Mouse (Mus musculus): Measurements from ENCODE around the gene Igfbp1. TPM values are rescaled to one million over a fixed set of nuclear protein-coding genes. Genes with fewer than 3 reads are reported as not detected.

Gene Igfbp1
- total RNA-seq (2021), result 100 to 1,000 TPM; 133 to 360 TPM
- long read RNA-seq, experiment 1, transcript Igfbp1-201 (4 exons, 1,525 nt), result major isoform, 217 of 278 reads
- long read RNA-seq, experiment 1, partial matches to known transcripts, result 58 of 278 reads
- long read RNA-seq, experiment 1, other reads (novel, unspliced or antisense), result 3 of 278 reads
- long read RNA-seq, experiment 2, partial matches to known transcripts, result 2 of 5 reads
- long read RNA-seq, experiment 2, other reads (novel, unspliced or antisense), result 0 of 5 reads

DNA sequence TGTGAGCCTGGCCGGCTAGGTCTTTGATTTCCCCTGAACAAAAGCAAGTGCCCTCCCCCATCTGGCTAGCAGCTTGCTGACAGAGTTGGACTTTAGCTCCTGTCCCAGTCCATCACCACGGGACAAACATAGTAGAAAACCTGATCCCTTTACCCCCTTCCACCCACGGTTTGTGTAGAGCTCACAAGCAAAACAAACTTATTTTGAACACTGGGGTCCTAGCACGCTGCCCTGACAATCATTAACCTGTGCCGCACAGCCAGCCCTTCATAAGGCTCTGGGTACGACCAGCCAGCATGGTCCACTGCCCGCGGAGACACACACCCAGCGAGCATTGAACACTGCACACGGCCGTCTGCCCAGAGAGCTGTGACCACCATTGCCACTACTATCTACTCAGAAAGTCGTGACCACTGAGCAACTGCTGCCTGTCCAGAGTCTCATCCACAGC lies at the start of gene Igfbp1:
Gene Igfbp1 (plus strand): TSS at position 292 of the 451 bp plus-strand sequence.
- DNase-seq, result no peak

DNA sequence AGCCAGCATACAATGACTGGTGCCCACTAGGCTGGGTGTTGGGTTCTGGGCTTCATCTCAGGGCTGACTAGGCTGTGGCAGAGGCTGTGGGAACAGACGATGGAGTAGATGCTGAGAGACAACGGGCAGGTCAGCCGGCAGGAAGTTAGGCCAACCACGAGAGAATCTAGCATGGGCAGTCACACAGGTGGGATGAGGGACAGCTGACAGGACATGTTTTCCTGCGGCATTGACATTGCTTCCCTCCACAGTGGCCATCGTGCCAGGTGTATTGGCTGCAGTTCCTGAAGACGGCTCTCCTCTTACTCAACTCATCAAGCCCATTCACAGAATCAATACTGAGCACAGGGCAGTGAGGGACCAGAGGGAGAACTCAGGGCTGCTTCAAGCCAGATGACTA lies 49.6 kb upstream of the Igfbp1 start:
- no peak for DNase-seq

DNA sequence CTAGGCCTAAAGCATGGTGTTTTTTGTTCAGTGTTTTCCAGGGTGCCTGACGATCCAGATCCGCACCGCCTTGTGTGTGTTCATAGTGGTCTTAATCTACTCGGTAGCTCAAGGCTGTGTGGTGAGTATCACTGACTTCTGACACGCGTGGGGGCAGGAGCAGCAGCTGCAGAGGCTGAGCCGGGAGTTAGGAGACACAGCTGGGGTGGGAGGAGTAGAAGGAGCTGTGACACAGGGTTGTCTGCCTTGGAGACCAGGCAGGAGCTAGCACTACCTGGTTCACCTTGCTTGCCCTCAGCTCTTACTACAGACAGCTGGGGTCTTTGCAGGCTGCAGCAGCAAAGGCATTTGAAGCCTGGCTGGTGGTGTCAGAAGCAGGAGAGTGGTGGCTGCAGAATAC lies 48.1 kb upstream of the Igfbp1 start:
- no peak for DNase-seq

DNA sequence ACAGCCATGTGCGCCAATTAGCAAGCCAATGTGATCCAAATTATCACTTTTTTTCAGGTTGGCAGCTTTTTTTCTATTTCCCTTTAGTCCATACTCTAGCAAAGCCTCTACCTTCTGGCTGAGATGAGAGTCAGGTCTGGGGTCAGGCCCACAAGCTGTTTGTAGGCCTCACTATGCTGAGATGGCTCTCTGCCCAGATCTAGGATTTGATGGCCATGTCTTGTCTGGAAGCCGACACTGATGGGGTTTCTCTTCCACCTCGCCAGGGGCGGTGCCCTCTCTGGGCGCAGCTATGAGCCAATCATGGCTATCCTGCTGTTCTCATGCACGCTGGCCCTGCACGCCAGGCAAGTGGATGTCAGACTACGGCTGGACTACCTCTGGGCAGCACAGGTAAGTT lies 47.1 kb upstream of the Igfbp1 start:
- DNase-seq, result no peak

DNA sequence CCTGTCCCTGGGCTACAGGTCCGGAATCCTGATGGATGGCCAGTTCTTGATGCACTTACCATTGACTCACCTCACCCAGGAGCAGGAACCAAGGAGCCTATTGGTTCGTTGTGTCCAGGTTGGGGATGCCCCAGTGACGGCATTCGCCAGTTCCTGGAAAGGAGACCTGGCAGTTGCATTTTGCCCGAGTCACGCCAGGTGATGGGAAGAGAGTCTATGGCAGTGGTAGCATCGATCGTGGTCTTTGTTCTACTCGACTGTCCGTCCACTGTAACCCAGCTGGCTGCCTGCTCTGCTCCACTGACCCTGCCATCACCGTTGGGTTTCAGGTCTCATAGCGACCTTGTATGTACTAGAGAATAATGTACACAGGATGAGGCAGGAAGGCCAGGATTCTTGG lies 45.2 kb upstream of the Igfbp1 start:
- DNase-seq, result no peak

DNA sequence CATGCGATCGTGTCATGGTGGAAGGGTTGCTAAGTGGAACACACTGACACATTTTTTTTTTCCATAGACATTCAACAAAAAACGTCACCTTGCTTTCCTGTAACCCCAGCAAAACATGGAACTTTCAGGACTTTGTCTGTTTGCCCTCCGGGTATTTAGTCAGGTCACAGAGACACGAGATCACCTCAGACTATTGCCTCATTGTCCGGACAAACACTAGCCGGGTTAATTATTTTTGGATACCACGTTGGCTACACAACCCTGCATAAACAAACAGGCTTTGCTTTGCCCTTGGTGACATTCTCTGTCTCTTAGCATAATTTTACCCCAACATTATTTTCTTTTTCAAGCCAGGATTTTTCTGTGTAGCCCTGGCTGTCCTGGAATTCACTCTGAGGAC lies 44.5 kb upstream of the Igfbp1 start:
- no peak for DNase-seq

DNA sequence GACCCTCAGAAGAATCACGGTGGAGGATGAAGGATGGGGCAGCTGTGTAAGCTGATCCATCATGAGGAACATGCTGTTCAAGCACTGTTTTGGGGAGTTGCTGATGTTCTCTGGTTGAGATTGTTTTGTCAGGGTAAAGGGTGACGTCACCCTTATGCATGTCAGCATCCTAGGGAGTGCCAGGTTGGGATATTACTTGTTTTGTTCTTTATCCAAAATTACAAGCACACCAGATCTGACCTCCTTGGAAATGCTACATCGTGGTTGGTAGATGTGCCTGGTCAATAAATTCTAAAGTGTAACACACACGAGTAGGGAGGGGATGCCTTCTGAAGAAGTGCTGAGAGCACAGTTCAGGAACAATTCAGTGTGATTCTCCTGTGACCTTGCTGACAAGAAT lies 41.2 kb upstream of the Igfbp1 start:
- no peak for DNase-seq

DNA sequence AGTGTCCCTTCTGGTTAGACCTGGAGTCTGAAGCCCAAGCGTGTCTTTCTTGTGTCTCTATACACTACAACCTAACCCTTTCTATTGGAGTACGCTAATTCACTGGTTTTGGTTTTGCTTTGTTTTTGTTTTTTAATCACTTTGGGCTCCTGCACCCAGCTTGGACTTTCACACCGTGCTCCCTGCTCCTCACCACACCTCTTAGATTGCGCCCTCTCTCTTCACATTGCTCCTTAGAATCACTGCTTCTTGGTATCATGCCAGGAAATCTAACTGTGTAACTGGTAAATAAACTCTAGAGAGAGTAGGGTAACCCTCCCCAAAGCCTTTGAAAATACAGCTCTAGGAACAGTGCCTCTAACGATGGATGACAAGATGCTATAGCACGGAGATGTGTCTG lies 39.4 kb upstream of the Igfbp1 start:
- no peak for DNase-seq

DNA sequence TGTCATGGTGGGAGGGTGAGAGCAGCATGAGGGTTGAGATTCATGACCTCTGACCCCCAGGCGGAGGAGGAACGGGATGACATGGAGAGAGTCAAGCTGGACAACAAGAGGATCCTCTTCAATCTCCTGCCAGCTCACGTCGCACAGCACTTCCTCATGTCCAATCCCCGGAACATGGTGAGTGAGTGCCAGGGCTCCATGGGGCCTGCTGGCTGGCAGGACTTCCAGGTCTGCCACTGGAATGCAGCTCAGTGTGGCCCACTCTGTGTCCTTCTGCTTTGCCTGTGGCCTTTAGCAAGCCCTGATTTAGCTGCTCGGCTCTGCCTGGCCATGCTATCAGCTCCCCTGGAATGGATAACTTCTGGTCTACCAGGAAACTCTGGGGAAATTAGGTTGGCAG lies 37.4 kb upstream of the Igfbp1 start:
- DNase-seq, result no peak

DNA sequence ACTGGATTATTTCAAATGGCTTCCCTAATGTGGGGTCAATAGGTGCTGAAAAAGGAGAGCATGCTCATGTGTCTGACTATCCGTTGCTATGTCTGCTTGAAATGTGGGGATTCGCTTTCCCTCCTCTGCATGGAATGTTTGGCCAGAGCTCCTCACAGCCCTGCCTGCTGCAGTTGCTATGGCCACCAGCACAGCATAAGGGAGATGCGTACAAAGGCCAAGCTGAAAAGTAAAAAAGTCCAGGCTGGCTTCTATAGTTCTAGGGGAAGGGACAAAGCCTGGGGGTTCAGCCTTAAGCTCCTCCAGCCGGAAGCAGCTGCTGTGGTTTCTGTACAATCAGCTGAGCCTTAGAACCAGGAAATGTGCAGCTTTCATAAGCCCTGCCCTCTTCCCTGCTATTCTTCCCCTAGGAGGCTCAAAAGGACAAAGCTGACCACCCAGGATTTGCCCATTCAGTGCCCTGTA lies 36.9 kb upstream of the Igfbp1 start:
- DNase-seq, result no peak

DNA sequence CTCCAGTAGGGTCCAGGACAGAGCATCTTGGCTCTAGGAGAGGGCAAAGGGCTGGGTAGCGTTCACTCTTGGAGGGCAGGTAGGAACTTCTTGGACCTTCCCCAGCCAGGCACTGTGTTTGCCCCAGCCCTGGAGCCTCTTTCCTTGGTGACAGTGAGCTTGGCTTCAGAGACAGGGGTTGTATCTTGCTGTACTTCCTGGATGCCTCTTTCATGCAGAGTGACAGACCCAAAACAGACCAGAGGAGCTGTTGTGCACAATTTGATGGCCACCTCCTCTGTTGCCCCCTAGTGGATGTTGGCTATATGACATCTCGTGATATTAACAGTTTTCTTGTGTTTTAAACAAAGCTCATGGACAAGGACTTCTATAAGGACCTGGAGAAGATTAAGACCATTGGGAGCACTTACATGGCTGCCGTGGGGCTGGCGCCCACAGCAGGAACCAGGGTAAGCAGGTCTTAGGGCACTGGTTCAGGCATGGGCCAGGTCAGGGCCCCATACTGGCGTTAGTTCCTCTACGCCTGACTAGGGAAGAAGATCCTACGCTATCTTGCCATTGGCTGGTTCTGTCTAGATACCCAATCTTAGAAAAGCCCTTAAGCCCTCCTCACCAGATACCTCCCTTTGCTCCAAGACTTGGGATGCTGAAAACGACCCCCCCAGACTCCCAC lies 35.9 kb upstream of the Igfbp1 start:
- DNase-seq, result peak; percentile 51

DNA sequence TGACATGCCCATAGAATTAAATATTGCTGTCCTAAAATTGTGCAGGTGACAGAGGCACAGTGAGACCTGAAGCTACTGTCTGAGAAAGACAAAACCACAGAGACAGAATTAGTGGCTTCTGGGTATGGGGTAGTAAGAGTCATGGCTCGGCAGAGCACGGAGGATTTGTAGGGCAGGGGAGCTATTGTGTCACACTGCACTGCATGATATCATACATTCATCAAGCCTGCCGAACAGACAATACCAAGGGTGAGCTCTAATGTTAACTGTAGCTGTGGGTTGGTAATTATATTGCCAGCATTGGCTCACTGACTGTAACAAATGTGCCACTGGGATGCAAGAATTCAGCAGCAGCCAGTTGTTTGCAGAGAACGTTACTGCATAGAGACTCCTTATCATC lies 33.2 kb upstream of the Igfbp1 start:
- DNase-seq, result no peak

DNA sequence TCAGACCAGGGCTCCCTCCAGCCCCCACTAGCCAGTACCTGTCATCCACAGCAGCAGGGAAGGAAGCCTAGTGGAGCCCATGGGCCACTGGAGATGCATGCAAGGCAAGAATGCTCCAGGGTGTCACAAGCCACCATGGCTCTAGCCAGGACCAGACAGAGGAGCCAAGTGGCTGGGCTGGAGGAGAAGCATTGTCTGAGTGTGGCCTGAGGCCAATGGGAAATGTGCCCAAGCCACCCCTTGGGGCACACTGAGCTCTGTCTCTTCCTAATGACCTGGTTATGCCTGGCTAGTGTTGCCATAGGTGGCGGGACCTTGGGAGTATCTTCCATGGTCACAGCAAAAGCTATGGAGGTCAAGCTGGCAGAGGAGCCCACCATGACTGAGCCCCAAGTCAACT lies 27.9 kb upstream of the Igfbp1 start:
- peak; percentile 43 for DNase-seq

DNA sequence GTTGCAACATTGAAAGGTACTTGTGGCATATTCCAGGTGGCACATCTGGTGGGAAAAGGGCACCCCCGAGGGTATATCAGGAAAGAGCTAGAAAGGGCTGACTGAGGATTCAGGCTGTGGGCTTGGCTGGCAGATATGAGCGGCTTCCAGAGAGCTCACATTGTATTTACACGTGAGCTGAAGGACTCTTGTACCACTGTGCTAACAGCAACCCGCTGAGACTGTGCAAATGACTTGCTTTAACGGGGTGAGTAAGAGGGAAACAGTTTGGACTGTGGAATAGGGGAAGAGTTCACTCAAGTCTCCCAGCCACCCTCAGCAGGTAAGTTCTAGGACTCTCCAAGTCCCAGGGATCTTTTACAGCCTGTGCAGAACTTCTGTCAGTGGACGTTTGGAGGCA lies 23.9 kb upstream of the Igfbp1 start:
- no peak for DNase-seq

DNA sequence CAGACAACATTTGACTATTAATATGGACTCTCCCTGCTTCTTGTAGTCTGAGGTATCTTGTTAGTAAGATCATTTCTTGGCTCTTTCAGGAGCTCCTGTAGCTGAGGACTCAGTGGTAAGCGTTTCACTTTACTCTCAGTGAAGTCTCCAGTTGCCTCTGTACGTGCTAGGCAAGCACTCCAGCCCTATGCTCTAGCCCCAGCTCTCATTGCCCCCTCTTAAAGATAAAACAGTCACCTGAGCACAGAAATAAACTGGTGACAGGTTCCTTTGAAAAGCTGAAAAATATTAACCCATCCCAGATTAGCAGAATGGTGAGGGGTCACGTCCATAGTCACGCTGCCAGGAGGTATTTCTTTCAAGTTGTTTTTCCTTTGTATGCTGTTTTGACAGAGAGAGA lies 18.9 kb upstream of the Igfbp1 start:
- no peak for DNase-seq

DNA sequence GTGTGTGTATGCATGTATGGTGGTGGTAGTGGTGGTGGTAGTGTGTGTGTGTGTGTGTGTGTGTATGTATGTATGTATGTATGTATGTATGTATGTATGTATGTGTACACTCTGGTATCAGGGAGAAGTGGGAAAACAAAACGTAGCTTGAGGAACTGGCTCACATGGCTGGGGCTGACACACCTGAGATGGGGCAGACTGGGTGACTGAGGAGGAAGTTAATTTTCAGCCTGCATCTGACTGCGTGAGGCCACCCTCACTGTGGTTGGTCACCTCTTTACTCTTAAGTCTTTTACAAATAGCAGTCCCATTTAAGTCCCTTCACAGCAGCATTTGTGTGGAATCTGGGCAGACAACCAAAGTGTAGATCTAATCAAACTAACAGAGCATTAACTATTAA lies 18.3 kb upstream of the Igfbp1 start:
- DNase-seq, result no peak

DNA sequence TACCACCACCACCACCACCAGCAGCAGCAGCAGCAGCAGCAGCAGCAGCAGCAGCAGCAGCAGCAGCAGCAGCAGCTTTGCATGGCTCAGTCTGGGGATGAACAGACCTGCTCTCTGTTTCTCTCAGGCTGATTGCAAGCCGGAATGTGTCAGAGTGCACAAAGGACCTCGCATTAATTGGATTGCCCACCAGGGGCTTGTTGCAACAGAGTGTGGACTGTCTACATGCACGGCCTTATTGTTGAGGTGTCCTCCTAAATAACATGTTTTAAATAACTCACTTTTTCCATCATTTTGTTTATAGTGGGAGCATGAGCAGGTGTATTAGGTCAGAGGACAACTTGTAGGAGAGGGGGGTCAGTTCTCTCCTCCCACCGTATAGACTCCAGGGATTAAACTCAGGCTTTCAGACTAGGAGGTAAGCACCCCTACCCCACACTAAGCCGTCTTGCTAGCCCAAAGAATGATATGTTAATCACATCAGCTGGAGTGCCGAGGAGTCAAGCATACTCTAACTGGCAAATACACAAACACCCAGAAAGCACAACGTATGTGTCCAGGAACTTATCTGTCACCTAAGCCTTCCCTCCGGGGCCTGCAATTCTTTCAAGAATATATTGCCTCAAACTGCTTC lies 15.1 kb upstream of the Igfbp1 start:
- no peak for DNase-seq

DNA sequence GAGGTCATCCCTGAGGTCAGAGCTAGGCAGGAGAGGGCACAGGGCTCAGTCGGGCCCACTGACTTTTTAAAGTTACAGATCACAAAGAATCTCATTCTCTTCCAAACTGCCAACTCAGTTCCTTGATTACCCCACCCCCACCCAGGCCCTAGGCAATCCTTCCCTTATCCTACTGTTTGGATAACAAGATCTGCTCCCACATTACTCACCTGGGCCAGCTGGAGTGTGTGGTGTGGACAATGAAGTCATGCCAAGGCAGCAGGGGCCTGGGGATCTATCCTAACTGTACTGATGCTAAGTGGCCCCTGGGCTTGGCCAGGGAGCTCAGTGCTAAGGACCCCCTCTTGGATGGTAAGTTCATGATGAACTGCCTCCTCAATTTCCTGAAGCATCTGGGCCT lies 13.2 kb upstream of the Igfbp1 start:
- no peak for DNase-seq

DNA sequence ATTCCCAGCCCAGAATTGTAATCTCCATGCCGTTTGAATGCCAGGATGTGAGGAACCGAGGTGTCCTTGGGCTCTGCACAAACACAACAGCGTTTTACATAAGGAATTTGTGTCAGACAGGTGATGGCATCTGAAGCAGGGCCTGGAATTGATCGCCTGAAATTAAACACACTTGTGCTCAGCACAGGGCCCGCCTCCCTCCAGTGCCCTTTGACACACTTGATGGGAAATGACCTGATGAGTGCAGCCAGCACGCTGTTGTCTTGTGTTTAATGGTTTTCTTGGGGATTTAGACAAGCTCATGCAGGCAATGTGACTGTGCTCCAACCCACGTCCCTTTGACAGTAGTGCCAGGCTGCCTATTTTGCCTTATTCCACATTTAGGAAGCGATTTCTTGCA lies 10.1 kb upstream of the Igfbp1 start:
- DNase-seq, result no peak

DNA sequence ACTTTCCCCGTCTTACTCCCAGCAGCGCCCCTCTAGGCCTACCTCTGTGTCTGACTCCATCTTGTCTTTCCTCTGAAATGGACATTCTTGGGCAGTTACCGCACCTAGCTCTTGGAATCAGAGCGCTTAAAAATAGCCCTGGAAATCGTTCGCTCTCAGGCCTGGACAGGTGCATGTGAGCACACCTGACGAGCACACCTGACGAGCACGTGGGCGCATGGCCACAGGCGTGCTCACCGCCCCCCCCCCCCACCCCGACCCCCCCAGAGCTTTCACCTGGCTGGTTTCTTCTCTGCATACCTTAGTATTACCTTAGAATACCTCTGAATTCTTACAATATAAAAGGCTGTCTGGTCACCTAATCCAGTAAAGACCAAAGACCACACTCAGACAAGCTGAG lies 9.1 kb upstream of the Igfbp1 start, which contains the start of gene Gm11985:
Gene Gm11985 (minus strand): TSS at position 101 of the 400 bp plus-strand sequence.
- DNase-seq, result no peak

DNA sequence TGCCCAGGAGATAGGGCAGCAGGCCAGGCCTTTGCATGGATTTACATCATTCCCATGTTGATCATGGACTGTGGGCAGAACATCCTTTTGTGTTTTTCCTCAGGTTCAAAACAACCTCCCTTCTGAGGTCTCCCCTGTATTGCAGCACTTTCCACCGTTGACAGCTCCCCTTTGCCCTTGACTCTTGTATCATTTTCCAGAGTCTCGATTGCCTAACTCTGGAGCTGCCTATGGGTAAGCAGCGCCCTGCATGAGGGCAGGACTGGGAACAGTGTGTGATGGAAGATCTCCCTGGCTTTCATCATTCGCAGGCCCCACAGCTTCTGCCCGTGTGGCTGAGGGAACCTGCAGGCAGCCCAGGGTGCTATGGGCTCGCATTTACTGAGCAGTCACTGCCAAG lies 4.9 kb upstream of the Igfbp1 start:
- DNase-seq, result no peak

DNA sequence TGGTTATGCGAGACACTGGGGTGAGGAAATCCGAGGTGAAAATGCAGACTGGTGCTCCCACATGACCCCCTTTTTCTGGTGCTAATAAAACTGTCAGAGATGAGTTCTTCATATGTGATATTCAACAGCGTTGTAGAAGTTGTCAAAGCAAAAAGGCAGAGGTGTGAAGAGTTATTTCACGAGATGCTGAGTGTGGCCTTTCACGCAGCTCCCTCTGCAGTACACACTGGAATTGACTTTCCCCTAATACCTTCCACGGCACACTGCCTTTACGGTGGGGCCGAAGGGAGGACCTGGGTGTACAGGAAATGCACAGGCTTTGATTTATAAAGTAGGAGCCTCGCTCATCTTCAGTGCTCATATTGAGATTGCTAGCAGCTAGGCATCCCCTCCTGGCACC lies 4.4 kb upstream of the Igfbp1 start:
- no peak for DNase-seq

DNA sequence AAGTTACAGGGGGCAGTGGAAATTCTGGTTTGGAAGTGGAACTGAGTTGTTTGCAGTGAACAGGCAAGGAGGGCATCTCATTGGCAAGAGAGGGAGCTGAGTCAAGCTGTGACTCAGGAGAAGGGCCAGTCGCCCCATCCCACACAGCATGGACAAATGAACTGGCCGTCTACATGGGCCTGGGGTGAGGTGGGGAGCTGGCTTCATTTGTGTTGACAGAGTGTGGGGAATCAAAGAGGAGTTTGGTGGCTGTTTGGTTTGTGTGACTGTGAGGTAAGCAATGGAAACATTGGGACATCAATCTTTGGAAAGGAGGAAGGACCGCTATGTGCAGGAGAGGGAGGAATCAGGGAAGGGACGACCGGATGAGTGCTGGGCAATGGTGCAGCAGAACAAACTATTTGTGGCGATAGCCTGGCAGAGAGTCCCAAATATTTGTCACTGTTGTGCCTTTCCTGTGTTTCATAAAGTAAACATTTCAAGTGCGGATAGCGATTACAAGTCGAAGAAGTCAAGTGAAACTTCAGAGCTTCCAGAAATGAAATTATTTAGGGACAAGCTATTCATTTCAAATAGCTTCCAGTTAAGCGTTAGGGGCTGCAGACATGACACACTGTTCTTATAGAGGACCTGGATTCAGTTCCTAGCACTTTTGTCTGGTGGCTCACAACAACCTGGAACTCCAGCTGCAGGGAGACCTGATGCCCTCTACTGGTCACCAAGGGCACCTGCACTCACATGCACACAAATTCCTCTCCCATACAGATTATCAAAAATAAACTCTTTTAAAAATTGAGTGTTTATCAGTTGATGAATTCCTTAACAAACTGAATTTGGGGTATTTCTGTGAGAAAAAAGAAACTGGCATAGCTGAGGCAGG lies 2.9 kb upstream of the Igfbp1 start:
- DNase-seq, result no peak
